Mouse (Mus musculus): Measurements from ENCODE around the gene Anks1. TPM values are rescaled to one million over a fixed set of nuclear protein-coding genes. Genes with fewer than 3 reads are reported as not detected.

Gene Anks1
- polyA plus RNA-seq, 1 experiment from 2014 or later, result 16.9 TPM

- Histone ChIP-seq H3K4me1 (replicated peaks; ENCODE audit: control insufficient read depth, insufficient read depth, low read length) (peaks cover 8% of the 10 kb centered on the region; the same call in 1 of the 2 replicates), H3K4me3 (ENCODE audit: low read depth, low read length) (no peak overlapping the region), H3K27ac (ENCODE audit: low read depth) (no peak overlapping the region), H3K9me3 (ENCODE audit: control insufficient read depth, low read length) (peaks cover 4% of the 10 kb centered on the region; the same call in 1 of the 2 replicates), H3K27me3 (replicated peaks; ENCODE audit: control insufficient read depth, insufficient read depth, low read length) (no peaks in the 10 kb centered on the region), H3K4me2 (ENCODE audit: low read length) (no peak overlapping the region), H3K36me3 (ENCODE audit: control insufficient read depth, insufficient read depth, low read length) (no peaks in the 10 kb centered on the region), H3K9ac (ENCODE audit: low read length) (no peak overlapping the region)
- DNase-seq (ENCODE audit: low spot score) (no peak), ATAC-seq (replicated peaks; ENCODE audit: low FRiP score, low TSS enrichment, low read depth) (no peak)
- 72% methylated on average over 6 of the region's 6 CpGs for WGBS
Observed at GRCm38 (mm10) chr17:28104416-28104815, 195.3 kb downstream of the Anks1 start.

DNA sequence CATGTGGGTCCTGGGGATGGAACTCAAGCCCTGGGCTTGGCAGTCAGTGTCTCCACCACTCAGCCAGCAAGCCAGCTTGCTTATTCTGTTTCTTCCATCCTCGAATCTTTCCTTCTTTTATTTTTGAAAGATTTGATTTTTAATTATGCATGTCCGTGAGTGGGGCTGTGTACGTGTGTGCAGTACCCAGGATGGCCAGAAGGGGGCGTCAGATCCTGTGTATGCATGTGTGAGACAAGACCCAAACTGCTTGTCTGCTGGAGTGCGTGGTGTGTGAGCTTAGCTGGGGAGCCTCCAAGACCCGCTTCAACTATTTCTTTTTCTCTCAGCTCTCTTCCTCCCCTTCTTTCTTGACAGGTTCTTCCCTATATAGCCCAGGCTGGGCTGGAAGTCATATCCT, 197.2 kb downstream of the Anks1 start:
- Histone ChIP-seq H3K27me3 (replicated peaks; ENCODE audit: control insufficient read depth, insufficient read depth, low read length) (no peaks in the 10 kb centered on the region), H3K36me3 (ENCODE audit: control insufficient read depth, insufficient read depth, low read length) (no peaks in the 10 kb centered on the region), H3K4me2 (ENCODE audit: low read length) (no peak overlapping the region), H3K4me1 (replicated peaks; ENCODE audit: control insufficient read depth, insufficient read depth, low read length) (peaks cover 6% of the 10 kb centered on the region; the same call in 1 of the 2 replicates), H3K9me3 (ENCODE audit: control insufficient read depth, low read length) (peaks cover 4% of the 10 kb centered on the region; the same call in 1 of the 2 replicates), H3K27ac (ENCODE audit: low read depth) (no peak overlapping the region), H3K9ac (ENCODE audit: low read length) (no peak overlapping the region), H3K4me3 (ENCODE audit: low read depth, low read length) (no peak overlapping the region)
- ATAC-seq (replicated peaks; ENCODE audit: low FRiP score, low TSS enrichment, low read depth) (no peak), DNase-seq (ENCODE audit: low spot score) (no peak)
- WGBS, result 76% methylated on average over 6 of the region's 6 CpGs

GRCm38 (mm10) chr17:28107275-28107674, 198.2 kb downstream of the Anks1 start:
- Histone ChIP-seq H3K27me3 (replicated peaks; ENCODE audit: control insufficient read depth, insufficient read depth, low read length) (no peaks in the 10 kb centered on the region), H3K36me3 (ENCODE audit: control insufficient read depth, insufficient read depth, low read length) (no peaks in the 10 kb centered on the region), H3K4me3 (ENCODE audit: low read depth, low read length) (no peak overlapping the region), H3K4me1 (replicated peaks; ENCODE audit: control insufficient read depth, insufficient read depth, low read length) (no peaks in the 10 kb centered on the region), H3K27ac (ENCODE audit: low read depth) (no peak overlapping the region), H3K9me3 (ENCODE audit: control insufficient read depth, low read length) (peaks cover 4% of the 10 kb centered on the region; the same call in 1 of the 2 replicates), H3K4me2 (ENCODE audit: low read length) (no peak overlapping the region), H3K9ac (ENCODE audit: low read length) (no peak overlapping the region)
- WGBS, result 26% methylated on average over 14 of the region's 14 CpGs
- DNase-seq (ENCODE audit: low spot score) (no peak), ATAC-seq (replicated peaks; ENCODE audit: low FRiP score, low TSS enrichment, low read depth) (no peak)

- no peaks in the 10 kb centered on the region for H3K9me3 ChIP-seq (ENCODE audit: control insufficient read depth, low read length)
- DNase-seq (ENCODE audit: low spot score) (no peak), ATAC-seq (replicated peaks; ENCODE audit: low FRiP score, low TSS enrichment, low read depth) (no peak)
- H3K4me2 ChIP-seq (ENCODE audit: low read length), result no peak overlapping the region
- 87% methylated on average over 8 of the region's 8 CpGs for WGBS
- H3K27me3 ChIP-seq (replicated peaks; ENCODE audit: control insufficient read depth, insufficient read depth, low read length), result no peaks in the 10 kb centered on the region
- no peak overlapping the region for H3K27ac ChIP-seq (ENCODE audit: low read depth)
- H3K9ac ChIP-seq (ENCODE audit: low read length), result no peak overlapping the region
- H3K36me3 ChIP-seq (ENCODE audit: control insufficient read depth, insufficient read depth, low read length), result no peaks in the 10 kb centered on the region
- H3K4me3 ChIP-seq (ENCODE audit: low read depth, low read length), result no peak overlapping the region
- no peaks in the 10 kb centered on the region for H3K4me1 ChIP-seq (replicated peaks; ENCODE audit: control insufficient read depth, insufficient read depth, low read length)
Observed at GRCm38 (mm10) chr17:28112266-28112665, 203.2 kb downstream of the Anks1 start.

Other genes with a start within 250 kb of the Anks1 start
- 8.6 and 12.0 TPM in 2 replicates for gene Spdef, start 180.4 kb upstream of the Anks1 start, polyA plus RNA-seq (2014; fragmentation: Nextera tagmentation; extraction: Ambion mirVana)
- gene D17Wsu92e, start 88.7 kb upstream of the Anks1 start, polyA plus RNA-seq (2014; fragmentation: Nextera tagmentation; extraction: Ambion mirVana), result 20.1 and 23.4 TPM in 2 replicates
- gene Snrpc, start 71.2 kb upstream of the Anks1 start, polyA plus RNA-seq (2014; fragmentation: Nextera tagmentation; extraction: Ambion mirVana), result 302 and 314 TPM in 2 replicates
- gene Uhrf1bp1, start 52.9 kb upstream of the Anks1 start, polyA plus RNA-seq (2014; fragmentation: Nextera tagmentation; extraction: Ambion mirVana), result 5.8 and 6.6 TPM in 2 replicates
- 59.7 and 66.0 TPM in 2 replicates for gene Taf11, start 538 bp downstream of the Anks1 start, polyA plus RNA-seq (2014; fragmentation: Nextera tagmentation; extraction: Ambion mirVana)
- 0.73 and 1.4 TPM in 2 replicates for gene Tcp11, start 171.3 kb downstream of the Anks1 start, polyA plus RNA-seq (2014; fragmentation: Nextera tagmentation; extraction: Ambion mirVana)
- 3.5 TPM in 2 replicates for gene Scube3, start 232.8 kb downstream of the Anks1 start, polyA plus RNA-seq (2014; fragmentation: Nextera tagmentation; extraction: Ambion mirVana)